Mouse (Mus musculus) cerebellum, adult 2 months (tissue): ENCODE results near the gene Mfap5.

ENCODE experiments used
- CTCF ChIP-seq: fragments of 200-500 bp; IDR thresholded peaks from 2 replicates; pipeline ENCODE4 v1.5.1; 2011; ENCODE audit warnings: low read depth, mild to moderate bottlenecking, control low read depth, low read length, moderate library complexity, borderline replicate concordance; ENCODE audit not compliant: insufficient read depth
- POLR2A ChIP-seq: fragments of 200-500 bp; IDR thresholded peaks from 2 replicates; pipeline ENCODE4 v1.6.1; 2011; ENCODE audit warnings: low read length, control low read depth, borderline replicate concordance; ENCODE audit not compliant: insufficient read depth

DNA sequence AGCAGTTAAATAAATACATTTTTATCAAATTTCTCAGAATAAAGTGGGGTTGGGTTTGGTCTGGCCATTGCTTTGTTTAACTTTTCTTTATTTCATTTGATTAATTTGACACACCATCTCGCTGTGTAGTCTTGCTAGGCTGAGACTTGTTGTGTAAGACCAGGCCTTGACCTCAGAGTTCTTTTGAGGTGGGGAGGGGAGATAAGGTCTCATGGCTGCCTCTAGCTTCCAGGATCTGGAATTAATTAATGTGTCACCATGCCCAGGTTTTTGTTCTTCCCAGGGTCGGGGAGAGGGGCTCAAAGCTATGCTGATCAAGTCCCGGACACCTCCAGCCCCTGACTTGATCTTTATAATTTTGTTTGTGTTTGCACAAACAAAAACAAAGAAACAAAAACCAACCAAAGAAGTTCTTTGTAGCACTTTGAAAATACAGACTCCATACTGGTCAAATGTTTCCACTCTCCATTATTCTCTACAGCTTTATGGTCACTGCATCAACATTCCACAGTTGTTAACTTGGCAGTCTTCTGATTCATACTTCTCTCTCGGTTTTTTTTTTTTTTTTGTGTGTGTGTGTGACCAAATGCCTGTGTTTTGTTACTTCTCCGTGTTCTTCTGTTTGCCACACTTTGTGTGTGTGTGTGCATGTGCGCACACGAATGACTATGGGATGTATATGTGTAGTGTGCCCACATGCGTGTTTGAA lies 26.0 kb downstream of the Mfap5 start:
- TF ChIP-seq CTCF (no peak), POLR2A (no peak)
